Mouse (Mus musculus): ENCODE measurements around the gene Akap1. TPM values are rescaled to one million over a fixed set of nuclear protein-coding genes. Genes with fewer than 3 reads are reported as not detected.

The Akap1 gene
- total RNA-seq, 2 experiments from 2014 or later = 39.4 to 39.8 TPM

DNA sequence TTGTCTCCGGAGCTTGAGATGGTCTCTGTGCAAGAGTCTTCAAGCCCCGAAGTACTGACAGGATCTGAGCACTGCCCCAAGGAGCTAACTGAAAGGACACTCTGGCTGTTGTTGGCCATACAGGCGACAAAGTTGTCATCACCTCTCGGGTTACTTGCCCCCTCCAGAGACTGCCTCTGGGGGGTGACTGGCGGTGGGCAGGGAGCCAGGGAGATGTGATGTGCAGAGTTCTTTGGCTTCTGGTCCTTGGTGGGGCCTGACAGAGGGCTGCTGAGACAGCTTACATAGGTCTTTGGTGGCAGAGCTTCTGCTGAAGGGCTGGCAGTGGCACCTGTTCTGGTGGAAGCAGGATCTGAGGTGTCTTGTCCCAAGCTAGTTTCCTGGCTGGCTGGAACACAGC is 20.0 kb downstream of the Akap1 start:
- DNase-seq (ENCODE audit: low spot score in 2 of 2) = no peak

DNA sequence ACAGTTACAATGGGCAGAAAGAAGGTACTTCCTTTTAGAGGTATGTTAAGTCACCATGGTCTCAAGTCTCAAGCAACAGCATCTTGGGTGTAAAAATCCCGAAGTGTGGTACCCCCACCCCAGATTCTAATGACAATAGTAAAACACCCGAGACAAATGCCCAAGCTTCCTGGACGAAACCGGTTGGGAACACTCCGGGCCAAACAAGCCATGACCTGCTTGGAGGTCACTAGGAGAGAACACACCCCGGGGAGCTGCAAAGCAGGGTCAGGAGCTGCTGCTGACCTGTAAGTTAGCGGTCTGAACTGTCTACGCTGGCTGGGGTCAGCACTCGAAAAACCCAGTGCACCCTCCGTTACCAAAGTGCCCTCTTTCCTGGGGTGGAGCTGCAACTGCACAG is 21.1 kb downstream of the Akap1 start:
- DNase-seq (ENCODE audit: low spot score in 2 of 2) = no peak

DNA sequence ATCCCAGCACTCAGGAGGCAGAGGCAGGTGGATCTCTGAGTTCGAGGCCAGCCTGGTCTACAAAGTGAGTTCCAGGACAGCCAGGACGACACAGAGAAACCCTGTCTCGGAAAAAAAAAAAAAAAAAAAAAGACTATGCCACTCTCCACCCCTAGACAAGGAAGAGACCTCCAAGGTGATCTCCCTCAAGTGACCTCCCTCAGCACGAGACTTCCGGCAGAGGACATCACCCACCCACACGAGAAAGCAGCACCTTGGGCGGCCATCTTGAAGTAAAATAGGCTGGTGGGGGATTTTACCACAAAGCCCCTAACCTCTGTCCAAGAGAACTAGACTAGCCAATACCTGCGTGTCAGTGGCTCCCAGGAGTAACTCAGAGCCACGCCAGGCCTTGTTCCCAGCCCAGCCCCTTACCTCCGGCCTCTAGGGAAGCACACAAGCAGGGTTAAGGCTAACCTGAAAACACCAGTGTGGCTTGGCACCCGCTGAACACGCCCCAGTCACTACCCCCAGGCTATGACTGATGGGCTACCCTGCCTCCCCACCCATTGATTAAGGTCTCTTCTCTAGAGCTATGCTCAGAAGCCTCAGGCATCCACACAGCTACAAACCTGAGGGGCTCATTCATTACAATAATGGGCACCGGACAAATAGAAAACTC is 21.9 kb downstream of the Akap1 start:
- no peak for DNase-seq (ENCODE audit: low spot score in 2 of 2)

DNA sequence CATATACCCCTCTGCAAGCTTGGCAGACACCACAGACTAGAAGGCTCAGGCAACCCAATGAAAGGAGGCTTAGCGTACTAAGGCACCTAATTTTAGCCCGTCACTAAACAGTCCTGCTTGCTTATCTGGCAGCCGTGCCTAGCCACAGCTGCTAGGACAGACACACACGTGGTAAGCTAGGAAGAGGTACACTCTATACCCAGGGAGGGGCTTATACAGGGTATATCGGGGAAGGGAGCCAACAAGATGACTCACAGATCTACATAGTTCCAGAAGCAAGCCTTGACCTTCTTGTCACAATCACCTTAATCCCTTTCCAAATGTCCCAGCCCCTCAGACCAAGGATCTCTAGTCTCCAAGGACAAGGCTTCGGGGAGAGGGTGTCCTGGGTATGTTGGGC is 23.0 kb downstream of the Akap1 start:
- DNase-seq (ENCODE audit: low spot score in 2 of 2) = no peak

DNA sequence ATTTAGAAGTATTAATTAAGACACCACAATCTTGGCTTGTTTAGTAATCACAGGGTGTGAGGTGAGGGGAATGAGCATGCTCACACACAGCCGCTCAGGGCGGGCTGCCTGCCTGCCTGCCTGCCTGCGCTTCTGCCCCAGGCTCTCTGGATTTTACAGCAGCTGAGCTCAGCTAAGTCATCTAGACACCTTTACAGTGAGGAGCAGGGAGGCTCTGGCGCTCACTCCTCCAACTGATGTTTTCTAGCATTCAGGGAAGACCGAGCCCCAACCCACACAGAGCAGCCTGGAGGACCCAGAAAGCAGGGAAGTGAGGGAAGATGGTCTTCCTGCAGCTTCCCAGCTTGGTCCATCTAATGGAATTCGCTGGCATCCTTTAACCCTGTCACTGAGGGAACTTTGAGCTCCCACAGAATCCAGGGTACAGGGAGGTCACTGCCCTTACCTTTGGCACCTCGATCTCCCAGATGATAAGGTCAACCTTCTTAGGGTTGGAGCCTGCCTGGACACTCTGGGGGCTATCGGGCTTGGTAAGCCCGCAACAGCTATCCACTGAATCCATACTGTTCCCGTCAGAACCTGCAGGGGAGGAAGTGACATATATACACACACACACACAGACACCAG is 23.5 kb downstream of the Akap1 start:
- peak in 1 of 2 experiments; percentile 37 for DNase-seq (ENCODE audit: low spot score in 2 of 2)

DNA sequence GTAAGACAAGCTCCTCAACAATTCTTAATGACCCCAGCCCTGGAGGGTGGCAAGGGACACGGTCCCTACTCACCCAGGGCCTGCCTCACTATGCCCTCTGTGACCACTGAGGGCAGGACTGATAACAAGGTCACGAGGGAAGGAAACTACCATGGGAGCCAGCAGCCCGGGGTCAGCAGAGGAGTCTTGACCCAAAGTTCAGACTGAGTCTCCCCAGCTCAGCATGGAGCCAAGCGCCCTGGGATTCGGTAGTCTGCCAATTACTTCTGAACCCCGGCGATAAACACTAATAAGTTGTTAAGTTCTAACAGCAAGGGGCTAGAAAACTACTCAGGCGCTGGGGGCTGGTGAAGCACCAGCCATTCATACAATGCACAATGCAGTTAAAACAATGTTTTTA is 24.1 kb downstream of the Akap1 start:
- no peak for DNase-seq (ENCODE audit: low spot score in 2 of 2)

DNA sequence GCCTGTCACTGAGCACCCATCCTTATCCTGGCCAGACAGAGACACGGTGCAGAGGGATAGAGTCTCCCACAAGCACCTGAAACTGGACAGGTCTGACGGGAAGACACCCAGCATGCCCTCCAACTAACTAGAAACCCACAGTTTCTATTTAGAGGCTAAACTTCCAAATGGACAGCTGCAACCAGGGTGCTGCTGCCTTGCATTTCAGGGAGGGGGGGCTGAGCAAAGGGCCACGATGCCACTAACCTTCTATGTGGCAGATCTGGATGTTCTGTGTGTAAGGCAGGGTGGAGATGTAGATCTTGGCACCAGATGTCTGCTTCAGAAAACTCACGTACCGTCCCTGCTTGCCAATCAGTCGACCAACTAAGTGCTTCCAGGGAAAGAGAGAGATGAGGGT is 25.0 kb downstream of the Akap1 start:
- DNase-seq (ENCODE audit: low spot score in 2 of 2) = no peak

DNA sequence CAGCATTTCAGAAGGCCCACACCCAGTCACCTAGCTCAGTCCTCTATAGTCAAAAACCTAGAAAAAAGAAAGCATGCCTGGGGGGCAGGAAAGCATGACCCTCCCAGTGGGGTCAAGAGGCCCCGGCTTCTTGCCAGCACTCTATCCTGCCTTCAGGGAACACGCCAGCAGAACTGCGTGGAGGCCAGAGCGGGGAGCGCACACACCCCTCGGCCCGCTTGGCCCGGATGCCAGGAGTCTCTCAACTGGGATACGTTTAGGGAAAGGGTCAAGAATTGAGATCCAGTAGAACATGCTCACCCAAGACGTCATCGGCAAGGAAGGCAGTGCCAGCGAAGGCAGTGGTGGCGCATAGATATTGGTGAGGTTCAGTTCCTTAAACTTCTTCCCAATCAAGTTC is 25.8 kb downstream of the Akap1 start:
- DNase-seq (ENCODE audit: low spot score in 2 of 2) = no peak

DNA sequence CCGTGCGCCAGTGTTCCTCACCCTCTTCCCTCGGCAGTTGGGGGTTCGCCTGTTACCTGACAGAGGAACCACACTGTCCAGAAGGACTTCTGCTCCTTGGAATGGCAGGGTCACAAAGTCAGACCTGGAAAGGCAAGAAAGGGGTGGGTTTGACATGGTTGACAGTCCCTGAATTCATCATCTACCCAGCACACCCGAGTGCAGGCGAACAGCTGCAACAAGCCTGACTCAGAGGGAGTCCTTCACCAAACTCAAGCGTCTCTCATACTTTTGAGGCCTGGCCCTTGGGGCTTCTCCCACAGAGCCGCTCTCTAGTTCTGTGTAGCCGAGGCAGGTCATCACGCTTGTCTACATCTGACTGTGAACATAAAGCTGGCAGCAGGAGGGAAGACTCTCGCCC is 29.8 kb downstream of the Akap1 start:
- DNase-seq (ENCODE audit: low spot score in 2 of 2) = no peak

DNA sequence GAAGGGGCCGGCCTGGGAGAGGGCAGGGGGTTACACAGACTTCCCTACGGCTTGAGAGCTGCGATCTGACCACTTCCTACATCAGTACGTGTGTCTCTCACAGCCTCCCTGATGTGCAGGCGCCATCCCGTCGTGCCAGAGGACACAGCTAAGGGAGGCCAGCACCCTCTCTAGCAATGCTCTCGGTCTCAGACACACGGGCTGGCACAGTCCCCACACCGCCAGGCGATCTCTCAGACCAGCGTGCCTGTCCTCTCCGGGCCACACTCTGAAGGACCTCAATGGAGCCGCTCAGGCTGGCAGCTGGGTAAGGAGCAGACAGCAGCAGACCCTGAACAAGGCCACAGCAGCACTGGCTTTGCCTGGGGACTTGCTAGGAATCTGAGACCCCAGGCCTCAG is 30.3 kb downstream of the Akap1 start:
- DNase-seq (ENCODE audit: low spot score in 2 of 2) = no peak

DNA sequence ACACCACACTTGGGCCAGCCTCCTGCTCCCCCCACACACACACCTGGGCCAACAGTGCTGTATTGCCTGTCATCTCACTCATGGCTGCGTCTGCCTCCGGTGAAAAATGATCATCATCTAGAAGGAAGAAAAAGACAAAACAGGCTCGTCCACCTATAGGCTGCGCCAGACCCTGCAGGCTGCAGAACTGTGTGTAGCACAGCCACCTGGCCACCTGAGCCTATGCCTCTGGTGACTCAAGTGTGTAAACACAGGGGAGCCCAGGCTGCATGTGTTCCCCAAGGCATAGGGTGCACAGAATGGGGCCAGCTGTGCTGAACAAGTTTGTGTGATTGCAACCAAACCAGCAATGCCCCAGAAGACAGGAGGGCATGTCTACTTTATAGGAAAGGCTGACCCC is 31.3 kb downstream of the Akap1 start:
- DNase-seq (ENCODE audit: low spot score in 2 of 2) = no peak

DNA sequence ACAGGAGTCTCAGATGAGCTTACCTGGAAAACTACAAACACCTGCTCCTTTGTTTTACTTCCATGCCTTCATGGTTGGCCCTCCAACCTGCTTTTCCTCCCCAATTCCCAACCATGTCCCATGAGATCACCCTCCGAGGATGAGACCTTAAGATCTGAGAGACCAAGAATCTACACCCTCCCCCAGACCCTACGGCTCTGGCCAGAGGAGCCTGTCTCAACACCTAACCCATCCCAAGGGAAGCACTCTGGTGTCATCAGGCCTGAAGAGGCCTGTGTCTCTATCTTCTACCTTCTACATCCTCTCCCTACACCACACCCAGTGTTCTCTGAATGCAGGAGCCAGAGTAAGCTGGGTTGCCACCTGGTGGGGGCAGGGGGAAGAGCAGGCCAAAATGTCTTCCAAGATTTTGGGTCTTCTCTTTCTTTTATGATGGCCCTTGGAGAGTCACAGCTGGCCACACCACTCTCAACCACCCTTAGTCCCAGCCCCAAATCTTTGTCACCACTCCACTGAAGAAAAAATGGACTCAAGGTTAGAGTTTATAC is 34.1 kb downstream of the Akap1 start:
- DNase-seq (ENCODE audit: low spot score in 2 of 2) = peak; percentile 30 to 35

DNA sequence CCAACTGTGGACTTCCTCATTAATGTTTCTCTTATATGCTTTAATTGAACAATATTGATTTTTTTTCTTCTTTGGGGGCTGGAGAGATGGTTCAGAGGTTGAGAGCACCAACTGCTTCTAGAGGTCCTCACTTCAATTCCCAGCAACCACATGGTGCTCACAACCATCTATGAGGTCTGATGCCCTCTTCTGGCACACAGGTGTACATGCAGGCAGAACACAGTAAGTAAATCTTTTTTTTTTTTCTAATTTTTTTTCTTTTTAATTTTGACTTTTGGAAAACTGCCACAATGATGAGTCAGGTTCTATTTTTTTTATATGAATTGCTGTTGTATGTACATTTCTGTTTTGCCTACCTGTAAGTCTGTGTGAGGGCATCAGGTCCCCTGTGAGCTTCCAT is 35.9 kb downstream of the Akap1 start:
- DNase-seq (ENCODE audit: low spot score in 2 of 2) = no peak

DNA sequence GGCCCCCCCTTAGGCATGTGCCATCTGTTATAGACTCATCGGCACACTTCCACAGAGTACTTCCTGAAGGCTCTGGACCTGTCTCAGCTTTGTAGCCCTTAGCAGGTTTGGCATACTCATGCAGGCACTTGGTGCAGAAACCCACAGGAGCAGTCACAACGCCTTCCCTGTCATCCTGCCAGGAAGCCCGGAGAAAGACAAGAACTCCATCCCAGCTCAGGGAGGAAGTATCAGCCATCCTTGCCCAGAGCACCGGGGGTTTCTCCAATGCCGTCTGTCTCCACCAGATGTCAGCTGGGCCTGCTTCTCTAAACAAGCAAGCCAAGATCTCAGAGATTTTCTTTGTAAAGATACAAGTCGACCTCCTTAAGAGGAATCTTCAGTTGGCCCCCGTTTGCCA is 38.5 kb downstream of the Akap1 start:
- DNase-seq (ENCODE audit: low spot score in 2 of 2) = no peak

DNA sequence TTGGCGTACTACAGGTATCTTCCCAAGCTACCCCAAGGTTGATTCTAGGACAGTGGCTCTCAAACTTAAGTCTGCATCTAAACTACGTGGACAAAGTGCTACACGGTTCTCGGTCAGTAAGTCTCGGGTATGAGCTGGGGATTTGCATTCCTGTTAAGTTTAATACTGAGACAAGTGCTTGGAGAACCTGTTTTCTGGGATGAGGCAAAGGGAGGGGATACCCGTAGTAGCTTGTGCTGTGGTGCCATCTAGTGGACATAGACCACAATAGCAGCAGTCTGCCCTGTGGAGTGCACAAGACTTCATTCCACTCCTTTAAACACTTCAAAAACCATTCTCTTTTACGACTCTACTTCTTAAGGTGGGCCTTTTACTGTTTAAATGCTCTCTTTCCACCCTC is 41.4 kb downstream of the Akap1 start:
- peak; percentile 75 to 76 for DNase-seq (ENCODE audit: low spot score in 2 of 2)

DNA sequence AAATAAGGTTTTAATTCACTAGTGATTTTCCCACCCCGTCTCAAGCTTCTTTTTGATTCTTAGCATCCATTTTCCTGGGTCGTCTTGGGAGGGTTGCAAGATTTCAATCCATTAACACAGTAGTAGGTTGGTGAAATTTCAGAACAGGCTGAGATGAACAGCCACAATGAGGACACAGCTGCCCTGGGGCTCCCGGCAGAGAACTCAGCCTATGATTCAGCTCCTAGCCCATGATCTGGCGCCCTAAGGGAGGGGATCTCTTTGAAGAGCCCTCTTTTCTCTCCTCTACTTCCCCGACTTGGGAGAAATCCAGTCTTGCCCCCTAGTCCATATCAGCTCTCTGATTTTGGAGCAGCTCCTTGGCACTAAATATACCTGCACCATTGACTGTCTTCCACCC is 41.9 kb downstream of the Akap1 start:
- DNase-seq (ENCODE audit: low spot score in 2 of 2) = no peak

DNA sequence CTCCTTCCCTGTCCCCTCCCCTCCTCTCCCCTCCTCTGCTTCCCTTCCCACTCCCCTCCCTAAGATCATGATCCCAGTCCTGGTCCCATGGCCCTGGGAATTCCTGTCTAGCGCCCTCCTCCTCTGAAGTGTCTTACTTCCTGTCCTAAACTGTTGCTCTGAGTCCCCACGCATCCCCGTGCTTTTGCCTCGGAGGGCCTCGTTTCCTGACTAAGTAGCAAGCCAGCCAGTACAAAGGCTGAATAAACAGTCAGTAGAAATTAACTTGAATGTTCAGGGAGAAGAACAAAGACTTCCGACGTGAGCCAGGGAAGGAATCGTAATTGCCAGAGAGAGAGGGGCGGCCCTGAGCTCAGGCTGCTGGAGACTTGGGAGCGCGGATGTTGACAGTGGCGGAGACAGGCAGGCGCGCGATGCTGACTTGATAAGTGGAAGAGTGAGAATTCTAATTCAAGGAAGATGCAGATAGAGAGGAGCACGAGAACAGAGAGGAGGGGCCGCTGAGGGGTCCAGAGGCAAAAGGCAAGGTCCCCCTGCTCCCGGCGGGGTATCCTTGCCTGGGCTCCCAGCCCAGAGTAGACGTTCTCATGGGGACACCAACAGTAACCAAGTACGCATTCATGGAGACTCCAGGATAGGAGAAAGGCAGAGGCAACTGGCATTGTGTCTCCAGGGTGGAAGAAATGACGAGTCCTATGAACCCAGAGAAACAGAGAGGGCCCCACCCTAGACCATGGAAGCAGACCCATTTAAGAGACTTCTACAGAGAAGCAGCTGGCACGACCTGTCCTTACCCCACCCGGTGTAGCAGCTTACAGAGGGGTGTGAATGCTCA is 43.4 kb downstream of the Akap1 start:
- DNase-seq (ENCODE audit: low spot score in 2 of 2) = no peak

DNA sequence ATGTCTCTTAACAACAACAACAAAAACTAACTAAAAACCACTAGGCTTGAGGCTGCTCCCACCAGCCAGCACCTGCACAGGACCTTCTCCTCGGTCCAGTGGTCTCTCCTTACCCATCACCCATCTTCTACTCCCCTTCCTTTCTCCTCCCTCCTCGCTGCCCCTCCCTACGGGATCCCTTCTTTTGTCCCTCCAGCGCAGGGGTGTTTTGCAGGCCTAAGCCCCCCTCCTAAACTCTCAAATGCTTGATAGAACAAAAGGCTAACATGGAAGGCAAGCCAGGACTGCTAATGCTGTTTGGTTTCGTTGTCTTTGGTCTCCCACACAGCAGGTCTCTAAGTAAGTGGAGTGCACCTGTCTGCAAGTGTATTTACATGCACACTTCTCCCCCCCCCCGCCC is 44.1 kb downstream of the Akap1 start:
- no peak for DNase-seq (ENCODE audit: low spot score in 2 of 2)

DNA sequence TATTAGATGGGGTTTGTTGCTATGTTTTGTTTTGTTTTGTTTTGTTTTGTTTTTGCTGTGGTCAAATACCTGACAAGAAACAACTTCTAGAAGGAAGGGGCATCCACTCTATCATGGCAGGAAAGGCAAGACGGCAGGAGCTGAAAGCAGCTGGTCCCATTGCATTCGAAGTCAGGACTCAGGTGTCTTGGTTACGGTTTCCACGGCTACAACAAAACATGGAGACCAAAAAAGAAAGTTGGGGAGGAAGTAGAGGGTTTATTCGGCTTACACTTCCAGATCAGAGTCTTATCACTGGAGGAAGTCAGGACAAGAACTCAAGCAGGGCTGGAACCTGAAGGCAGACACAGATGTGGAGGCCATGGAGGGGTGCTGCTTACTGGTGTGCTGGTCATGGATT is 47.3 kb downstream of the Akap1 start:
- no peak for DNase-seq (ENCODE audit: low spot score in 2 of 2)

DNA sequence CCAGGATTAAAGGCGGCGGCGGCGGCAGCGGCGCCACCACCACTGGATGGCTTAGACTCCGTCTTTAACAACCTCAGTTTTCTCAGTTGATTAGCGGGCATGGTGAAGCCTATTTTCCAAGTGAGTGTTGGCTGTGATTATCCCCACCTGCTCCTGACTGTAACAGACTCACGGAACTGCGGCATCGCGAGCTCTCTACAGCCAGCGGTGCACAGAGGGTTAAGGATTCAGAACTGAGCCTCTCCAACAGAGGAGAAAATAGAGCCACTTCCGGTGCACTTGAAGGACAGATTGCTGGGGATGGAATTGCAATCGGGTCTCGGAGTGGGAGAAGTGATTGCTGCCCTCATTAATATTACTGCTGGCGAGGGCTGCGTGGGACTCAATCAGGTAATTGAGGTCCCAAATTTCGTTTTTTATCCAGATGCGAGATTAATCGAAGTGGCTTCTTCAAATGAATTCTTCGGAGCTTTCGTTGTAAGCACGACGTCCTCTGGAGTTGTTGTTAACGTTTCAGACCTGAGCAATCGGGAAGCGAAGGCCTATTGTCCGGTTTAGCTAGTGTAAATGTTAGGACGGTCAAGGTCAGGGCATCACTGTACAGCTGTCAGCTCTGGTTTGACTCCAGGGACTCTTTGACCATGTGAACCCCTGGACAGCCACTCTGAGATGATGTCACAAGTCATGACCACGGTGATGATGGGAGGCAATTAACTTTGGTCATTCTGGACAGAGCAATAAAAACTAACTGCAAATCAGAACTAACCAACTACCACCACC is 61.0 kb downstream of the Akap1 start:
- no peak for DNase-seq (ENCODE audit: low spot score in 2 of 2)

DNA sequence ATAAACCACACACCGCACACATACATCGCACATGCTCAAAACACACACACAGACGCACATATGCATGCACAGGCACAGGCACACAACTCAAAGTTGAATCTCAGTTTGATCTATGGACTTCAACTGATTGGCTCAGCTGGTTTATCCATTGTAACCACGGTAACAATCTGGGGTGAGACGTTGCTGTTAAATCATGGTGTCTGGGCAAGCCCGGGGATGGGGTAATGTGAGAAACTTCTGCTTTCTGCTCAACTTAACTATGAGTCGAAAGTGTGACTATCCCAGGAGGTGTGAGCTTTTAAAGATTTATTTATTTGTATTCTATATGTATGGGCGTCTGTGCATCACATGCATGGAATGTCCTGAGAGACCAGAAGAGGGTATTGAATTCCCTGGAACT is 68.2 kb downstream of the Akap1 start:
- no peak for DNase-seq (ENCODE audit: low spot score in 2 of 2)
